Mouse (Mus musculus) cerebral cortex, adult 2 months (tissue): ENCODE results near the gene Rrh.

Source experiments
- WGBS: fragments of 180-500 bp; shearing (Covaris S2); methylation state at CpG from one replicate; pipeline ENCODE4 v1.1.7; 2018; 5-methylcytosine and 5-hydroxymethylcytosine counted together

Gene Rrh

DNA sequence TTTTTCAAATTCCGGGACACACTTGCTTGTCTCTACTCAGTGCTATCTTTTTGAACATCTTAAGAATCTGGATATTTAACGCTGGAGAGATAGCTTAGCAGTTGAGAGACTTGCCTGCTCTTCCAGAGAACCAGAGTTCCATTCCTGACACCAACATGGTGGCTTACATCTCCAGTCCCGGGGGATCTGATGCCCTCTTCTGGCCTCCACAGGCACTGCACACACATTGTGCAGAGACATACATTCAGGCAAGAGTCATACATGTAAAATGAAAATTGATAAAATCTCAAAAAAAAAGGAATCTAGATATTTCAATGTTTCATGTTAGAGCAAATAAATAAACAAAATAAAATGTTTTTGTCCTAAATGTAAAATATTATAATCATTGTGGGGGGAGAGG is 39.6 kb downstream of the Rrh start:
- 90% methylated on average over 3 of the region's 3 CpGs for WGBS

DNA sequence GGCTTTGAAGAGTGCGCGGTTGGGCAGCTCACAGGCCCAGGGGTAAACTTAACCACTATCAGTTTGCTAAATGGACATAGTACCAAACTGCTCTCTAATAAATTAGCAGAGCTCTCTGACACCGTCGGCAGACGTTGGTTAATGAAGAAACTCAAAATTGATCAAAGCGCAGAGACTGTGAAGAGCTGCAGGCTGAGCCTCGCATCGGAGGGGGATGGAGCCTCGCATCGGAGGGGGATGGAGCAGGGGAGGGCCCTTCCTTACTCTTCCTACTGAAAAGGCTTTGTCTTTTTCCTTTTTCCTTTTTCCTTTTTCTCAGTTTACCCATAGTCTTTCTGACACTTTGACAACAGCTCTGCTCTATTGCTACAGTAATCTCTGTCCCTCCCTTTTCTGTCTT is 41.0 kb downstream of the Rrh start:
- 60% methylated on average over 10 of the region's 10 CpGs for WGBS

DNA sequence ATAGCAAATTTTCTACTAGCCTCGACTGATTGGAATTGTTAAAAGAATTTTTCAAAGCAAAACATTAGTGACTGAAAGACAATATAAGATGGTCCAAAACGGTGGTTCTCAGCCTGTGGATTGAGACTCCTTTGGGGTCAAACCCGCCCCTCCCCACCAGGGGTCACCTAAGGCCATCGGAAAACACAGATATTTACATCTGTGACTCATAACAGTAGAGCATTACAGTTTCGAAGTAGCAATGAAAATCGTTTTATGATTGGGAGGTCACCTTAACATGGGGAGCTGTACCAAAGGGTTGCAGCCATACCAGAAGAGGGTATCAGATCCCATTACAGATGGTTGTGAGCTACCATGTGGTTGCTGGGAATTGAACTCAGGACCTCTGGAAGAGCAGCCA is 51.2 kb downstream of the Rrh start:
- WGBS = 80% methylated on average over 6 of the region's 6 CpGs

DNA sequence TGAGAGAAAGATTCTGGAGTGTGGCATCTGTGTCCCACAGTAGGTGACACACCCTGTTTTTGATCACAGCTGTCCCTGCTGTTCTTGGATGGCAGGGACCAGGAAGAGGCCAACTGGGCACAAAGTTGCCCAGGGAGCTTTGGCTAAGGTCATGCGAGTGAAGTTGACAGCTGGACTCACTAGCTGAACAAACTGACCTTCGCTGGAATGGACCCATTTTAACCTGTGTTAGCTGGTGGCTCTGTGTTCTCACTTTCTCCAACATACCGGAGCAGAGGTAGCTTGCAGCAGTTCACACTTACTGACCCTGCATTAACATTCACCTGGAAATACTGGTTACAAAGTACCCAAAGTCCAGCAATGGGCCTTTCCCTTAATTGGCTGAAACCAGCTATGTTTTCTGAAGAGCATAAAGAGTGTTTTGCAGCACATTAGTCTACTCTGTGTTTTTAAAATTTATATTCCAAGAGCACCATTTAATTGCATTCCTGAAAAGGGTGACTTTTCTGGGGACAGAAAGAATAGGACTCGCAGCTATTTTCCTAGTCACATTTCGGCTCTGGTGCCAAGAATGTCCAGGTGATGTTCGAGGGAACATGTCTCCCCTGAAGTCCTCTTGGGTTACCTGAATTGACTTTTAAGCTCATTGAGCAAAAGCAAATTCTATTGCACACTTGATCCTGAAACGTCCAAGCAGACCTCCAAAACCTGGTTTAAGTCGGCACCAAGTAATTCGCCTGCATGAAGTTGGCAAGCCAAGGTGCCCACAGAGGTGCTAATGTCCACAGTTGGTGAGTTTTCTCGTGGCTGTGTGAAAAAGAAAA is 55.2 kb downstream of the Rrh start:
- WGBS = 90% methylated on average over 10 of the region's 10 CpGs

DNA sequence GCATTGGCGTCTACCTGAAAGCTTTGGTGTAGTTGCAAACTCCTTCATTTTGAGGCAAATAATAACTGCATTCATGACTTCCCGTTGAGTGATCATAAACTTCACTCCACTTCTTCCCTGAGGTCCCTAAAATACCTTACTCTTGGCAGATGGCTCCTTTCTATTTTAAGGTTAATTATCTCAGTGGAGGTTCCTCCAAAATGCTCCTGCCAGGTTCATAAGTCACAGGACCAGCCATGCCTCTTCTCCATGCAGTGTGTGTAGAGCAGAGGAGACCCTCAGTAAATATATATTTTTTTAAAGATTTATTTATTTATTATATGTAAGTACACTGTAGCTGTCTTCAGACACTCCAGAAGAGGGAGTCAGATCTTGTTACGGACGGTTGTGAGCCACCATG is 56.3 kb downstream of the Rrh start:
- WGBS = 76% methylated on average over 4 of the region's 4 CpGs

DNA sequence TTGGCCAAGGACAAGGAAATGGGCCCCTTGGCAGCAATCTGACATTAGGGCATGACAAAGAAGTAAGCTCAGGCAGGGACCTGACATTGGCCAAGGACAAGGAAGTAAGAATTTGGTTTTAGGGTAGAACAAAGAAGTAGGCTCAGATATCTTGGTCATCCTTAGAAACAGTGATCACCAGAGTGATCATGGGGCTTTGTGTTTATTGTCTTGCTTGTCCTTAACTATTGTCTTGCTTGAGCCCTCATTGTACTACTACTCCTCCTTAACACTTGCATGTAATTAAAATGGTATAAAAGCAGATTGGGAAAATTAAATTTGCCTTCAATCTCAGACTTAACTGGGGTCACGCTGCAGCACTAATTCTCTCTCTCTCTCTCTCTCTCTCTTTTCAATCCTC is 64.8 kb downstream of the Rrh start:
- WGBS = 95% methylated on average over 1 of the region's 1 CpGs

DNA sequence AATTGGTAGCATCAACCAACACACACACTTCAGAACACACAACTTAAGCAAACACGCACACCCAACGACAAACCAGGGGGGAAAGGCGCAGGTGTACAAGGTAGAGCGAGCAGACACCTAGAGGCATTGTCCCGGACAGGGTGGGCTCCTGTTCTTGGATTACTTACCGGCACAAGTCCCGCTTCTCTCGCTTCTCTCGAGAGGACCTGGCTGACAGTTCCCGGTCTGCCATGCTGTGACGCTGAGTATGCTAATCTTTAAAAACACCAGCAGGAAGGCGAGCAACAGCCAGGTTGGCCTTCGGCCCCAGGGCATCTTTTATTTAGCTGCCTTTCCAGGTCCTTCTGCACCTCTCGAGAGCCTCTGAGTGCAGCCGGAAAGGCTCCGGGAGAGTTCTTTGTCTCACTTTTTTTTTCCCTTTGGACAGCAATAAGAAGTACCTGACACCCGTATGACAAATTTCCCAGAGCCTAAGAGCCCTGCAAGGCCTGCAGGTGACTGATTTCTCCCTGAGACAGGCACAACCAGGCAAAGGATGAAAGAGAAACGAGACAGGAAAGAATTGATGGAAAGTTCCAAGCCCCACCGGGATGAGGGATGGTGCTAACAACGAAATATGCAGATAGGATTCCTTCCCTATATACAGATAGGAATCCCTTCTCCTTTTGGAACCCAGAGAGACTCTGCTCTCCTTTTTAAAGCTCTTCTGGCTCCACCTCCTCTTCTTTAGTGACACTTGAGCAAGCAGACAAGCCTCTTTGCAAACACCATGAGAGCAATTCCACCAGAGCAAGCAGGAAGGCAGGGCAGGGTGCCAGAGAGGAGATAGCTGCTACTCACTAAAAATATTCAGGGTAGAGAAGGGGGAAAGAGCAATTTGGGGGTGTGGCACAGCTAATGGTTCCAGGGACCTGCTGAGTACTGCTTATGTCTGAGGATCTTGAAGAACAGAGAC is 67.5 kb downstream of the Rrh start, which contains the start of gene Egf:
Gene Egf (minus strand): TSS at position 667 of the 955 bp plus-strand sequence.
- 7% methylated on average over 20 of the region's 20 CpGs for WGBS
